Mouse (Mus musculus) embryonic facial prominence, embryonic 15.5 days (tissue): ENCODE data around the gene Steap3. TPM values are rescaled to one million over a fixed set of nuclear protein-coding genes. Genes with fewer than 3 reads are reported as not detected.

Source experiments
- ATAC-seq: fragments of 200-750 bp; cut with Nextera tagmentation; 2 replicates; pipeline ENCODE4 v1.8.0; 2017; ENCODE audit warnings: low read depth, moderate TSS enrichment; ENCODE audit not compliant: insufficient number of reproducible peaks, low FRiP score, low TSS enrichment
- H3K27ac ChIP-seq: fragments of 300-500 bp; sonication (generic); replicated peaks from 2 replicates; pipeline ENCODE4 v1.5.1; 2015; ENCODE audit warnings: mild to moderate bottlenecking, inconsistent platforms
- H3K27me3 ChIP-seq: fragments of 300-500 bp; sonication (generic); 2 replicates; pipeline ENCODE4 v1.6.1; 2015; ENCODE audit warnings: inconsistent platforms
- H3K36me3 ChIP-seq: fragments of 300-500 bp; sonication (generic); 2 replicates; pipeline ENCODE4 v1.6.1; 2015; ENCODE audit warnings: mild to moderate bottlenecking, inconsistent platforms
- H3K4me1 ChIP-seq: fragments of 300-500 bp; sonication (generic); 2 replicates; pipeline ENCODE4 v1.6.1; 2015; ENCODE audit warnings: inconsistent platforms
- H3K4me2 ChIP-seq: fragments of 300-500 bp; sonication (generic); replicated peaks from 2 replicates; pipeline ENCODE4 v1.6.1; 2015; ENCODE audit warnings: mild to moderate bottlenecking, inconsistent platforms
- H3K4me3 ChIP-seq: fragments of 300-500 bp; sonication (generic); replicated peaks from 2 replicates; pipeline ENCODE4 v1.5.1; 2015; ENCODE audit warnings: mild to moderate bottlenecking, inconsistent platforms
- H3K9ac ChIP-seq: fragments of 300-500 bp; sonication (generic); 2 replicates; pipeline ENCODE4 v1.6.1; 2015; ENCODE audit warnings: inconsistent platforms
- H3K9me3 ChIP-seq: fragments of 300-500 bp; sonication (generic); replicated peaks from 2 replicates; pipeline ENCODE4 v1.6.1; 2016; ENCODE audit warnings: inconsistent platforms
- whole genome bisulfite sequencing: fragments of 180-500 bp; shearing (Covaris S2); methylation state at CpG from one replicate; pipeline ENCODE4 v1.1.7; 2015; 5-methylcytosine and 5-hydroxymethylcytosine counted together
- polyA plus RNA-seq: library from polyadenylated mRNA; unstranded; fragments of >200 nt; fragmentation: Nextera tagmentation; extraction: Ambion mirVana; gene quantifications from 2 replicates; pipeline ENCODE4 v1.2.1, GENCODE M21; 2015

Gene Steap3
- polyA plus RNA-seq, 1 experiment from 2014 or later, result 7.9 TPM

DNA sequence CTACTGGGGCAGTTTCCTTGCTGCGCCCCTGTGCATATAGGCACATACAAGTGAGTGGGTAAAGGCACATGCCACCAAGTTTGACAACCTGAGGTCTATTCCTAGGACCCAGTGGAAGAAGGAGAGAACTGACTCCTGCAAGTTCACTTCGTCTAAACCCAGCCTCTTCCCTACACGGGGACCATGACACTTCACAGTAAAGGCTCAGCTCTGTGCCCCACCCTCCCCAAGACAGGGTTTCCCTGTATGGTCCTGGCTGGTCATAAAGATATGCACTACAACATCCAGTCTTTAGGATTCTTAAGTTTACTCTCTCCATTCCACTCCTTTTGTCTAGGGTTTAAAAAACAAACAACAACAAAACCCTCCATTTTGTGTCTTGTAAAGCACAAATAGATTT lies 21.9 kb downstream of the Steap3 start:
- no peak overlapping the region for H3K4me2 ChIP-seq
- H3K4me1 ChIP-seq, result peaks cover 13% of the 10 kb centered on the region; the same call in 1 of the 2 replicates
- H3K9me3 ChIP-seq, result no peaks in the 10 kb centered on the region
- WGBS, result 71% methylated on average over 3 of the region's 3 CpGs
- no peak for ATAC-seq
- no peak overlapping the region for H3K4me3 ChIP-seq
- no peak overlapping the region for H3K9ac ChIP-seq
- H3K27ac ChIP-seq, result no peak overlapping the region
- no peaks in the 10 kb centered on the region for H3K27me3 ChIP-seq
- H3K36me3 ChIP-seq, result no peaks in the 10 kb centered on the region

DNA sequence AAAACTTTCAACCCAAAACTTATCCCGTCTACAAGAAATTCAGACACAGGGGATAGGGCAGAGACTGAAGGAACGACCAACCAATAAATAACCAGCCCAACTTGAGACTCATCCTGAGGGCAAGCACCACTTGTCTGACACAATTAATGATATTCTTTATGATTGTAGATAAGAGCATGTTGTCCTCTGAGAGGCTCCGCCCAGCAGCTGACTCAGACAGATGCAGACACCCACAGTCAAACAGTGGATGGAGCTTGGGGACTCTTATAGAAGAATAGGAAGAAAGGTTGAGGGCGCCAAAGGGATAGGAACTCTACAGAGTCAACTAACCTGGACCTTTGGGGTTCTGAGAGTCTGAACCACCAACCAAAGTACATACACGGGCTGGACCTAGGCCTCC lies 22.7 kb downstream of the Steap3 start:
- H3K4me2 ChIP-seq, result no peak overlapping the region
- H3K27me3 ChIP-seq, result no peaks in the 10 kb centered on the region
- peaks cover 18% of the 10 kb centered on the region; the same call in 1 of the 2 replicates for H3K4me1 ChIP-seq
- 85% methylated on average over 5 of the region's 5 CpGs for WGBS
- H3K4me3 ChIP-seq, result no peak overlapping the region
- no peaks in the 10 kb centered on the region for H3K36me3 ChIP-seq
- H3K9me3 ChIP-seq, result no peaks in the 10 kb centered on the region
- ATAC-seq, result no peak
- no peak overlapping the region for H3K27ac ChIP-seq
- no peak overlapping the region for H3K9ac ChIP-seq

DNA sequence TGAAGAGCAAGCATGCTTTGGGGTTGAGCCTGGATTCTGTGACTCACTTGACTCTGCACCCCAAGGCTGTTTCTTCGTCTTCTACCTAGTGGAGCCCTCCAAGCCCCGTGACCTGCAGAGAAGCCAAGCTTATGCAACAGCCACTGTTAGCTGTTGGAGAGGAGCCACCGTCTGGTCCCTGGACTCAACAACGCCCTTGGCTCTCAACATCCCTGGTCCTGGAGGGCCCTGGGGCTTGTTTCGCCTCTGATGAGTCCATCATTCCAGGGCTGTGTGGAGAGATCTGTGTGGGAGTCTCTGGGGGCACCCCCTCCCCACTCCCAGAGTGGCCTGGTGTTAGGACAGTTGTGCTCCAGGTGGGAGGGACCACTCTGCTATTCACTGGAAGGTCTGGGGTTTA lies 24.3 kb downstream of the Steap3 start:
- Histone ChIP-seq H3K27me3 (no peaks in the 10 kb centered on the region), H3K27ac (no peak overlapping the region), H3K4me2 (no peak overlapping the region), H3K36me3 (no peaks in the 10 kb centered on the region), H3K4me1 (peaks cover 20% of the 10 kb centered on the region; the same call in 1 of the 2 replicates), H3K9me3 (no peaks in the 10 kb centered on the region), H3K4me3 (no peak overlapping the region), H3K9ac (no peak overlapping the region)
- WGBS, result 47% methylated on average over 5 of the region's 5 CpGs
- peak; percentile 37; the same call in 1 of the 2 replicates for ATAC-seq

DNA sequence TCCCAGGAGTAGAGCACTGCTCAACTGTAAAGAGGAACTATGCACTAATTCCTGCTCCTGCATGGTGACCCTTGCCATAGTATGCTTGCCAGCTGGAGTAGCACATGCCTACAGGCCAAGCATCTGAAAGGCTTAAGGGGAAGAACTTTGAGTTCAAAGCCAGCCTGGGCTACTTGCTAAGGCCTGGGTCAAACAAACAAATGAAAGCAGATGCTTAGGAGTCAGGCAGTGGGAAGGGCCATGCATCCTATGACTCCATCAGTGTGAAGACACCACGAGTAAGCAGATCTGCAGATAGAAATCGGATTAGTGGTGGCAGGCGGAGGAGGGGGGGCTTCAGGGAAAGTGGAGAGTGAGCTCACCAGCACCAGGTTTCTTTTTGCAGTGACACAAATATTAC lies 25.2 kb downstream of the Steap3 start:
- H3K4me2 ChIP-seq, result no peak overlapping the region
- H3K36me3 ChIP-seq, result no peaks in the 10 kb centered on the region
- H3K27me3 ChIP-seq, result no peaks in the 10 kb centered on the region
- no peak overlapping the region for H3K27ac ChIP-seq
- H3K4me1 ChIP-seq, result peaks cover 20% of the 10 kb centered on the region; the same call in 1 of the 2 replicates
- 50% methylated on average over 3 of the region's 3 CpGs for WGBS
- no peak for ATAC-seq
- H3K9ac ChIP-seq, result no peak overlapping the region
- no peak overlapping the region for H3K4me3 ChIP-seq
- H3K9me3 ChIP-seq, result no peaks in the 10 kb centered on the region

DNA sequence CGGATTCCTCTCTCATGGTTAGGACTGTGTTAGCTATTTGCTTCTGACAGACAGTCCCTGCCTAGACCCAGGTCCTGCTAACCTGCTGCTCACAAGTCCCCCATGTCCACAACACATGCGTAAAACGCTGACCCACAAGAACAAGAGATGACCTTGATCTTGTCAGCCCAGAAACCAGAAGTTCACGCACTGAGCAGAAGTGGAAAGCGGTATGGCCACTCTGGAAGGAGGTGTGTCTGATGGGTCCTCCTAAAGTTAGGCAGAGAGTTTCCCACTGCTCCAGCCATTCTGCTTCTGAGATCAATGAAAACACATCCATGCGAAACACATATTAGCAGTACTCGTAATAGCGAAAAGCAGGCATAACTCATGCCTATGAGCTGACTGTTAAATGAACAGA lies 25.6 kb downstream of the Steap3 start:
- no peak overlapping the region for H3K4me3 ChIP-seq
- no peaks in the 10 kb centered on the region for H3K36me3 ChIP-seq
- no peak overlapping the region for H3K27ac ChIP-seq
- no peak overlapping the region for H3K4me2 ChIP-seq
- WGBS, result 89% methylated on average over 8 of the region's 8 CpGs
- peaks cover 20% of the 10 kb centered on the region; the same call in 1 of the 2 replicates for H3K4me1 ChIP-seq
- no peaks in the 10 kb centered on the region for H3K9me3 ChIP-seq
- H3K27me3 ChIP-seq, result no peaks in the 10 kb centered on the region
- no peak overlapping the region for H3K9ac ChIP-seq
- no peak for ATAC-seq

DNA sequence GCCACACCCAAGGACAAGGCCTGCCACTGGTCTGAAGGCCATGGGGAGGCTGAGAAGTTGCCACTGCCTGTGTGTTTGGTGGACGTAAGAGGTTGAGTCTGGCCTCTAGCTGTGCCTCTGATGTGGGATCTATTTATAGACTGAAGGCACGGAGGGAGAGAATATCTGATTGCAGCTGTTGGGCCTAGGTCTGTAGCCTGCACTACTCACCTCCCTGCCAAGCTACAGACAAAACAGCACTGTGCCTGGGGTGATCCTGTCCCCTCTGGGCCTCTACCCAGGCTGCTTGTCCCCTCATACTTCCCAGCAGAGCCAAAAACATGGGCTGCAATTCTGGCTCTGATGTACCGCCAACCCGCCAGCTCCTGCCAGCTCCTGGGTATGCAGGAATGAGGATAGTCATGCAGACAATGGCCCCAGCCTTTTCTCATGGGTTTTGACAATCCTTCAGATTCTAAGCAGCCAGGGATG lies 26.8 kb downstream of the Steap3 start:
- Histone ChIP-seq H3K9me3 (no peaks in the 10 kb centered on the region), H3K4me1 (peaks cover 20% of the 10 kb centered on the region; the same call in 1 of the 2 replicates), H3K9ac (no peak overlapping the region), H3K27ac (no peak overlapping the region), H3K36me3 (no peaks in the 10 kb centered on the region), H3K27me3 (no peaks in the 10 kb centered on the region), H3K4me3 (no peak overlapping the region), H3K4me2 (no peak overlapping the region)
- WGBS, result 31% methylated on average over 4 of the region's 4 CpGs
- peak; percentile 69 for ATAC-seq

DNA sequence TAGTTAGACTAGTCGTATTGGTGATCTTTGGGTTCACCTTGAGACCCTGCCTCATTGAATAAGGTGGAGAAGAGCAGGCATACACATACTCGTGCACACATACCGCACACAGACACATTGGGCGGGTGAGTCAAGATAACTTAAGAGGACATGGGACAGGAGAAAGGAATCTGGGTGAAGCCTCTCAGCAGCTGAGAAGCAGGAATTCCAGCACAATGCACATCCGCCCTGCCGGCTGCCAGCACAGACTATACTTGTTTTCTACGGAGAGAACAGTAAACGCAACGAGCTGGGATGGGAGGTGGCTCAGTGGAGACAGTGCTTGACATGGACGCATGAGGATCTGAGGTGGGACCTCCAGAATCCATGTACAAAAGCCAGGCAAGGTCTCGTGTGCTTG lies 27.9 kb downstream of the Steap3 start:
- H3K4me1 ChIP-seq, result peaks cover 20% of the 10 kb centered on the region; the same call in 1 of the 2 replicates
- 76% methylated on average over 11 of the region's 11 CpGs for WGBS
- no peak overlapping the region for H3K9ac ChIP-seq
- H3K27ac ChIP-seq, result no peak overlapping the region
- no peaks in the 10 kb centered on the region for H3K9me3 ChIP-seq
- ATAC-seq, result no peak
- no peaks in the 10 kb centered on the region for H3K36me3 ChIP-seq
- no peak overlapping the region for H3K4me3 ChIP-seq
- H3K27me3 ChIP-seq, result no peaks in the 10 kb centered on the region
- H3K4me2 ChIP-seq, result no peak overlapping the region

DNA sequence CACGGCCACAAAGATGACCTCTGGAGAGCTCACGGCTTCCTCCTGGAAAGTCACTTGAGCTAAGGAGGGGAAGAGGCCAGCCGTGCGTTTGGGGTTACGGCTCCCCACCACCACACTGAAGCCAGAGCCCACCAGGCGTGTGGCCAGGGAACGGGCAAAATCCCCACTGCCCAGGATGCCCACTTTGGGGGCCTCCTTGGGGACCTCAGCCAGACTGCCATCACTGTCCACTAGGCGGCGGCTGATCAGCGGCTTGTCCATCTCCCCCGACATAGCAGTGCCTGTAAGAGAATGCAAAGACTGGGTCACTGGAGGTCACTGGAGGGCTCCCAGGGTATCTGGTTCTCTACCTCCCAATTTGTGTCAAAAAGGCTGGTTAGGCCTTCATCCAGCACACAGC lies 28.5 kb downstream of the Steap3 start:
- Histone ChIP-seq H3K27ac (no peak overlapping the region), H3K9me3 (no peaks in the 10 kb centered on the region), H3K36me3 (no peaks in the 10 kb centered on the region), H3K4me1 (peaks cover 20% of the 10 kb centered on the region; the same call in 1 of the 2 replicates), H3K27me3 (no peaks in the 10 kb centered on the region), H3K4me2 (no peak overlapping the region), H3K9ac (no peak overlapping the region), H3K4me3 (no peak overlapping the region)
- no peak for ATAC-seq
- 81% methylated on average over 11 of the region's 11 CpGs for WGBS

DNA sequence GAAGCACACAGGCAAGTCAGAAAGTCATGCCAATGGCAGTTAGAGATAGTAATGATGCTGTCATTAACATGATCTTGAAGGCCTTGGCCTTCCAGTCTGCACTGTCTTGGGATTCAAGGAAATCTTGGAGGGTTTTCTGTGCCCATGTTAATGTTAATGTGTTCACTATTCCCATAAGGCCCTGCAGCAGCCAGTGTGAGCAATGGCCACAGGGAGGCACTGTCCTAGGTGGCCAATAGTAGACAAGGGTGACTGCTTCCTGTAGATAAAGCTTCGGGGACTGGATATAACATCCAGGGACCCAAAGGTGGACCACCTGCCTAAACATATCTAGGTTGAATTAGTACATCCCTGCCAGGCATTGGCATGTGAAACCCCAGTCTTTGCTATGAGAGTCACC lies 35.4 kb downstream of the Steap3 start:
- H3K4me3 ChIP-seq, result no peak overlapping the region
- 81% methylated on average over 1 of the region's 1 CpGs for WGBS
- H3K4me2 ChIP-seq, result no peak overlapping the region
- no peak overlapping the region for H3K9ac ChIP-seq
- H3K4me1 ChIP-seq, result peaks cover 7% of the 10 kb centered on the region
- no peaks in the 10 kb centered on the region for H3K27me3 ChIP-seq
- ATAC-seq, result no peak
- no peak overlapping the region for H3K27ac ChIP-seq
- H3K36me3 ChIP-seq, result no peaks in the 10 kb centered on the region
- no peaks in the 10 kb centered on the region for H3K9me3 ChIP-seq

DNA sequence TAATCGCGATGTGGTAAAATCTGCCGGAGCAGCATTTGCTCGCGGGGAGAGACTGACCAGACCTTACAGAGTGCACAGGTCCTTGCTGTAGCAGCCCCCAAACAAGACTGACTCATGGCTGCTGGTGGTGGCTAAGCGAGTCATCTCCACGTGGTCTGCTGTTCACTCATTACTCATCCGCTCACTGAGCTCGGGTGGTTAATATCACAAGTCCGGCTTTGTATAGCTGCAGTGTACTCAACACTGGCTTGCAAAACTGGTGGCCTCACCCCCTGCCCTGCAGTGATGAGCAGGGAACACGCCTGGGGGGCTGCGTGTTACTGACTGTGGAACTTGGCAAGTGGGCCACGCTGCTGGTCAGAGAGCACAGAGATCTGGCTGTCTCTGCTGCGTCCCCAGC lies 36.1 kb downstream of the Steap3 start:
- 80% methylated on average over 14 of the region's 14 CpGs for WGBS
- Histone ChIP-seq H3K9me3 (no peaks in the 10 kb centered on the region), H3K4me2 (no peak overlapping the region), H3K9ac (no peak overlapping the region), H3K4me3 (no peak overlapping the region), H3K27me3 (no peaks in the 10 kb centered on the region), H3K4me1 (peaks cover 14% of the 10 kb centered on the region), H3K27ac (no peak overlapping the region), H3K36me3 (no peaks in the 10 kb centered on the region)
- ATAC-seq, result no peak

DNA sequence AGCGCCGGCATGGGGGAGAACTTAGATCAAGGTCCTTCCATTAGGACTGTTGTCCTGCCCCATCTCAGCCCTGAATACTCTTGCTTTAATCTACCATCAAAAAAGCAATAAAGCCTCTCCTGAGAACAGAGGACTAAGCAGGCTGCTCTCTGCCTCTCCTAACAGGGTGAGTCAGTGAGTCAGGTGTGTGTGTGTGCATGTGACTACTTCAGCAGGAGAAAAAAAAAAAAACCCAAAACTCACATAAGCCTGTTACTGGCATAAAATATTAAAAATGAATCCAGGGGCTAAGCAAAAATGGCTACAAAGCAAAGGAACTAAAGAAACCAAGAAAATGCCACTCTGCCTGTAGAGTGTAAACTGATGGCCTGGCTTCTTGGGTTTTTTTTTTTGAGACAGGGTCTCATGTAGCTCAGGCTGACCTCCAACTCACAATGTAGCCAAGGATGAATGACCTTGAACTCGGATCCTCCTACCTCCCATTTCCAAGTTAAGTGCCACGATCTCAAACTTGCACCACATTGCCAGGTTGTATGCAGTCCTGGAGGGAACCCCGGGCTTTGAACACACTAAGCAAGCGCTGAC lies 36.8 kb downstream of the Steap3 start:
- no peak overlapping the region for H3K27ac ChIP-seq
- no peak overlapping the region for H3K4me2 ChIP-seq
- no peaks in the 10 kb centered on the region for H3K9me3 ChIP-seq
- peaks cover 14% of the 10 kb centered on the region for H3K4me1 ChIP-seq
- 89% methylated on average over 6 of the region's 6 CpGs for WGBS
- no peak for ATAC-seq
- H3K36me3 ChIP-seq, result no peaks in the 10 kb centered on the region
- no peaks in the 10 kb centered on the region for H3K27me3 ChIP-seq
- no peak overlapping the region for H3K4me3 ChIP-seq
- no peak overlapping the region for H3K9ac ChIP-seq

DNA sequence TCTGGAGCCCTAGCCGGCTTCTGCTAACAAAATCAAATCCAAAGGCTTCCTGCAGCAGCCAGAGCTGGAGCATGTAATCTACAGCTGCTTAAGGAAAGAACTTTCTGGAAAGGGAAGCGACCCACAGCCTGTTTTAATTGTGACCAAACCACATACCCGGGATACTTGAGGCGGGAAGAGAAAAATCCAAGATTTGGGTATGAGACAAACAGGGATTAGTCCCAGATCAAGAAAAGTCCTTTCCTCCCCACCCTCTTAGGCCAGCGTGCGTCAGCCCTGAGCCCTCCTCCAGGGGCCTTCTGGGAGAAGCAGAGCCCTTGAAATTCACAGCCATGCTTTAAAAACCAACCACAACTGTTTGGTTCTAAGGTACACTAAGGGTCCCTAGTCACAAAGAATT lies 40.3 kb downstream of the Steap3 start:
- 19% methylated on average over 6 of the region's 6 CpGs for WGBS
- no peak overlapping the region for H3K4me2 ChIP-seq
- no peaks in the 10 kb centered on the region for H3K36me3 ChIP-seq
- ATAC-seq, result 0 out of 2 replicates have a peak, but pooled peaks have one; percentile 23
- no peak overlapping the region for H3K4me3 ChIP-seq
- H3K4me1 ChIP-seq, result peaks cover 14% of the 10 kb centered on the region
- H3K9me3 ChIP-seq, result no peaks in the 10 kb centered on the region
- H3K9ac ChIP-seq, result no peak overlapping the region
- H3K27ac ChIP-seq, result peak overlapping the region; percentile 65; the same call in 1 of the 2 replicates
- H3K27me3 ChIP-seq, result no peaks in the 10 kb centered on the region
